Mouse (Mus musculus): ENCODE results near the gene Tenm4. TPM values are rescaled to one million over a fixed set of nuclear protein-coding genes. Genes with fewer than 3 reads are reported as not detected.

The Tenm4 gene
- polyA plus RNA-seq, 1 experiment from 2014 or later: 7.3 TPM

- no peak for ATAC-seq (replicated peaks; ENCODE audit: low FRiP score)
- WGBS: 70% methylated on average over 4 of the region's 4 CpGs
- Histone ChIP-seq H3K9me3 (ENCODE audit: control insufficient read depth, low read length) (no peaks in the 10 kb centered on the region), H3K27ac (ENCODE audit: low read depth, low read length) (no peak overlapping the region), H3K4me1 (replicated peaks; ENCODE audit: control insufficient read depth, insufficient read depth, low read length) (no peaks in the 10 kb centered on the region), H3K27me3 (replicated peaks; ENCODE audit: control insufficient read depth, insufficient read depth, low read length) (no peaks in the 10 kb centered on the region), H3K9ac (ENCODE audit: low read depth, low read length) (no peak overlapping the region), H3K4me2 (no peak overlapping the region), H3K36me3 (ENCODE audit: control insufficient read depth, insufficient read depth, low read length) (no peaks in the 10 kb centered on the region), H3K4me3 (ENCODE audit: low read depth, low read length) (no peak overlapping the region)
- DNase-seq (ENCODE audit: low spot score): no peak
Observed at GRCm38 (mm10) chr7:96329343-96329742, 158.3 kb downstream of the Tenm4 start.

- no peaks in the 10 kb centered on the region for H3K36me3 ChIP-seq (ENCODE audit: control insufficient read depth, insufficient read depth, low read length)
- H3K4me2 ChIP-seq: no peak overlapping the region
- H3K27ac ChIP-seq (ENCODE audit: low read depth, low read length): no peak overlapping the region
- WGBS: 65% methylated on average over 1 of the region's 1 CpGs
- DNase-seq (ENCODE audit: low spot score) (no peak), ATAC-seq (replicated peaks; ENCODE audit: low FRiP score) (no peak)
- H3K9me3 ChIP-seq (ENCODE audit: control insufficient read depth, low read length): no peaks in the 10 kb centered on the region
- no peaks in the 10 kb centered on the region for H3K4me1 ChIP-seq (replicated peaks; ENCODE audit: control insufficient read depth, insufficient read depth, low read length)
- H3K27me3 ChIP-seq (replicated peaks; ENCODE audit: control insufficient read depth, insufficient read depth, low read length): no peaks in the 10 kb centered on the region
- no peak overlapping the region for H3K9ac ChIP-seq (ENCODE audit: low read depth, low read length)
- no peak overlapping the region for H3K4me3 ChIP-seq (ENCODE audit: low read depth, low read length)
Observed at GRCm38 (mm10) chr7:96331186-96331585, 160.1 kb downstream of the Tenm4 start.

GRCm38 (mm10) chr7:96334361-96334760 lies 163.3 kb downstream of the Tenm4 start:
- Histone ChIP-seq H3K4me2 (no peak overlapping the region), H3K9me3 (ENCODE audit: control insufficient read depth, low read length) (no peaks in the 10 kb centered on the region), H3K4me1 (replicated peaks; ENCODE audit: control insufficient read depth, insufficient read depth, low read length) (no peaks in the 10 kb centered on the region), H3K27ac (ENCODE audit: low read depth, low read length) (no peak overlapping the region), H3K27me3 (replicated peaks; ENCODE audit: control insufficient read depth, insufficient read depth, low read length) (no peaks in the 10 kb centered on the region), H3K4me3 (ENCODE audit: low read depth, low read length) (no peak overlapping the region), H3K9ac (ENCODE audit: low read depth, low read length) (no peak overlapping the region), H3K36me3 (ENCODE audit: control insufficient read depth, insufficient read depth, low read length) (no peaks in the 10 kb centered on the region)
- 26% methylated on average over 2 of the region's 2 CpGs for WGBS
- DNase-seq (ENCODE audit: low spot score) (no peak), ATAC-seq (replicated peaks; ENCODE audit: low FRiP score) (no peak)

GRCm38 (mm10) chr7:96336376-96336775 lies 165.3 kb downstream of the Tenm4 start:
- Histone ChIP-seq H3K9ac (ENCODE audit: low read depth, low read length) (no peak overlapping the region), H3K4me3 (ENCODE audit: low read depth, low read length) (no peak overlapping the region), H3K4me2 (no peak overlapping the region), H3K27ac (ENCODE audit: low read depth, low read length) (no peak overlapping the region), H3K9me3 (ENCODE audit: control insufficient read depth, low read length) (no peaks in the 10 kb centered on the region), H3K36me3 (ENCODE audit: control insufficient read depth, insufficient read depth, low read length) (no peaks in the 10 kb centered on the region), H3K27me3 (replicated peaks; ENCODE audit: control insufficient read depth, insufficient read depth, low read length) (no peaks in the 10 kb centered on the region), H3K4me1 (replicated peaks; ENCODE audit: control insufficient read depth, insufficient read depth, low read length) (no peaks in the 10 kb centered on the region)
- ATAC-seq (replicated peaks; ENCODE audit: low FRiP score): no peak
- no peak for DNase-seq (ENCODE audit: low spot score)

- no peak for ATAC-seq (replicated peaks; ENCODE audit: low FRiP score)
- H3K4me3 ChIP-seq (ENCODE audit: low read depth, low read length): no peak overlapping the region
- H3K9ac ChIP-seq (ENCODE audit: low read depth, low read length): no peak overlapping the region
- H3K36me3 ChIP-seq (ENCODE audit: control insufficient read depth, insufficient read depth, low read length): no peaks in the 10 kb centered on the region
- no peak overlapping the region for H3K4me2 ChIP-seq
- DNase-seq (ENCODE audit: low spot score): no peak
- WGBS: 68% methylated on average over 5 of the region's 5 CpGs
- no peaks in the 10 kb centered on the region for H3K27me3 ChIP-seq (replicated peaks; ENCODE audit: control insufficient read depth, insufficient read depth, low read length)
- H3K27ac ChIP-seq (ENCODE audit: low read depth, low read length): no peak overlapping the region
- no peaks in the 10 kb centered on the region for H3K4me1 ChIP-seq (replicated peaks; ENCODE audit: control insufficient read depth, insufficient read depth, low read length)
- no peaks in the 10 kb centered on the region for H3K9me3 ChIP-seq (ENCODE audit: control insufficient read depth, low read length)
Observed at GRCm38 (mm10) chr7:96340826-96341225, 169.8 kb downstream of the Tenm4 start.

- Histone ChIP-seq H3K27ac (ENCODE audit: low read depth, low read length) (no peak overlapping the region), H3K27me3 (replicated peaks; ENCODE audit: control insufficient read depth, insufficient read depth, low read length) (no peaks in the 10 kb centered on the region)
- ATAC-seq (replicated peaks; ENCODE audit: low FRiP score): no peak
Observed at GRCm38 (mm10) chr7:96341479-96341878, 170.4 kb downstream of the Tenm4 start.

GRCm38 (mm10) chr7:96342996-96343395 lies 171.9 kb downstream of the Tenm4 start:
- no peak for DNase-seq (ENCODE audit: low spot score)
- Histone ChIP-seq H3K36me3 (ENCODE audit: control insufficient read depth, insufficient read depth, low read length) (no peaks in the 10 kb centered on the region), H3K27me3 (replicated peaks; ENCODE audit: control insufficient read depth, insufficient read depth, low read length) (no peaks in the 10 kb centered on the region), H3K27ac (ENCODE audit: low read depth, low read length) (no peak overlapping the region), H3K4me2 (no peak overlapping the region), H3K9me3 (ENCODE audit: control insufficient read depth, low read length) (no peaks in the 10 kb centered on the region), H3K4me3 (ENCODE audit: low read depth, low read length) (no peak overlapping the region), H3K9ac (ENCODE audit: low read depth, low read length) (no peak overlapping the region), H3K4me1 (replicated peaks; ENCODE audit: control insufficient read depth, insufficient read depth, low read length) (no peaks in the 10 kb centered on the region)
- 75% methylated on average over 6 of the region's 6 CpGs for WGBS
- no peak for ATAC-seq (replicated peaks; ENCODE audit: low FRiP score)

More at GRCm38 (mm10) chr7:96341479-96341878, 170.4 kb downstream of the Tenm4 start:
- H3K4me3 ChIP-seq (ENCODE audit: low read depth, low read length): no peak overlapping the region
- no peak overlapping the region for H3K9ac ChIP-seq (ENCODE audit: low read depth, low read length)
- H3K9me3 ChIP-seq (ENCODE audit: control insufficient read depth, low read length): no peaks in the 10 kb centered on the region
- no peaks in the 10 kb centered on the region for H3K4me1 ChIP-seq (replicated peaks; ENCODE audit: control insufficient read depth, insufficient read depth, low read length)
- no peak overlapping the region for H3K4me2 ChIP-seq
- no peaks in the 10 kb centered on the region for H3K36me3 ChIP-seq (ENCODE audit: control insufficient read depth, insufficient read depth, low read length)
- 82% methylated on average over 2 of the region's 2 CpGs for WGBS
- no peak for DNase-seq (ENCODE audit: low spot score)

GRCm38 (mm10) chr7:96343667-96344066 lies 172.6 kb downstream of the Tenm4 start:
- Histone ChIP-seq H3K36me3 (ENCODE audit: control insufficient read depth, insufficient read depth, low read length) (no peaks in the 10 kb centered on the region), H3K27ac (ENCODE audit: low read depth, low read length) (no peak overlapping the region), H3K4me2 (no peak overlapping the region), H3K27me3 (replicated peaks; ENCODE audit: control insufficient read depth, insufficient read depth, low read length) (no peaks in the 10 kb centered on the region), H3K4me1 (replicated peaks; ENCODE audit: control insufficient read depth, insufficient read depth, low read length) (no peaks in the 10 kb centered on the region), H3K9ac (ENCODE audit: low read depth, low read length) (no peak overlapping the region), H3K4me3 (ENCODE audit: low read depth, low read length) (no peak overlapping the region), H3K9me3 (ENCODE audit: control insufficient read depth, low read length) (no peaks in the 10 kb centered on the region)
- WGBS: 79% methylated on average over 2 of the region's 2 CpGs
- ATAC-seq (replicated peaks; ENCODE audit: low FRiP score) (no peak), DNase-seq (ENCODE audit: low spot score) (no peak)

GRCm38 (mm10) chr7:96352671-96353070 lies 181.6 kb downstream of the Tenm4 start:
- no peak overlapping the region for H3K27ac ChIP-seq (ENCODE audit: low read depth, low read length)
- H3K9ac ChIP-seq (ENCODE audit: low read depth, low read length): no peak overlapping the region
- H3K4me1 ChIP-seq (replicated peaks; ENCODE audit: control insufficient read depth, insufficient read depth, low read length): no peaks in the 10 kb centered on the region
- DNase-seq (ENCODE audit: low spot score): no peak
- no peaks in the 10 kb centered on the region for H3K36me3 ChIP-seq (ENCODE audit: control insufficient read depth, insufficient read depth, low read length)
- no peak overlapping the region for H3K4me2 ChIP-seq
- no peaks in the 10 kb centered on the region for H3K9me3 ChIP-seq (ENCODE audit: control insufficient read depth, low read length)
- H3K27me3 ChIP-seq (replicated peaks; ENCODE audit: control insufficient read depth, insufficient read depth, low read length): no peaks in the 10 kb centered on the region
- ATAC-seq (replicated peaks; ENCODE audit: low FRiP score): no peak
- H3K4me3 ChIP-seq (ENCODE audit: low read depth, low read length): no peak overlapping the region
- 67% methylated on average over 8 of the region's 8 CpGs for WGBS

Measured in liver, embryonic 11.5 days (tissue).